Mouse (Mus musculus) kidney, embryonic 15.5 days (tissue): Measurements from ENCODE around the gene Camk1d. TPM values are rescaled to one million over a fixed set of nuclear protein-coding genes. Genes with fewer than 3 reads are reported as not detected.
A peak's percentile ranks its signal among the peaks of the same experiment; 100 is the strongest.

Experiments used
- ATAC-seq: fragments of 200-750 bp; cut with Nextera tagmentation; replicated peaks from 2 replicates; pipeline ENCODE4 v1.8.0; 2017; ENCODE audit warnings: moderate TSS enrichment; ENCODE audit not compliant: low FRiP score
- H3K27ac ChIP-seq: fragments of 300-500 bp; sonication (generic); 2 replicates; pipeline ENCODE4 v1.5.1; 2015; ENCODE audit warnings: mild to moderate bottlenecking, inconsistent platforms
- H3K27me3 ChIP-seq: fragments of 300-500 bp; sonication (generic); 2 replicates; pipeline ENCODE4 v1.6.1; 2015; ENCODE audit warnings: inconsistent platforms
- H3K36me3 ChIP-seq: fragments of 300-500 bp; sonication (generic); 2 replicates; pipeline ENCODE4 v1.6.1; 2015; ENCODE audit warnings: inconsistent platforms
- H3K4me1 ChIP-seq: fragments of 300-500 bp; sonication (generic); 2 replicates; pipeline ENCODE4 v1.6.1; 2015; ENCODE audit warnings: inconsistent platforms
- H3K4me2 ChIP-seq: fragments of 300-500 bp; sonication (generic); 2 replicates; pipeline ENCODE4 v1.6.1; 2015; ENCODE audit warnings: moderate library complexity, mild to moderate bottlenecking, inconsistent platforms
- H3K4me3 ChIP-seq: fragments of 300-500 bp; sonication (generic); replicated peaks from 2 replicates; pipeline ENCODE4 v1.5.1; 2015; ENCODE audit warnings: mild to moderate bottlenecking, inconsistent platforms
- H3K9ac ChIP-seq: fragments of 300-500 bp; sonication (generic); 2 replicates; pipeline ENCODE4 v1.6.1; 2015; ENCODE audit warnings: mild to moderate bottlenecking, inconsistent platforms
- H3K9me3 ChIP-seq: fragments of 300-500 bp; sonication (generic); replicated peaks from 2 replicates; pipeline ENCODE4 v1.6.1; 2016; ENCODE audit warnings: inconsistent platforms
- WGBS: fragments of 180-500 bp; shearing (Covaris S2); methylation state at CpG from one replicate; pipeline ENCODE4 v1.1.7; 2015; ENCODE audit warnings: mixed read lengths; 5-methylcytosine and 5-hydroxymethylcytosine counted together
- polyA plus RNA-seq: library from polyadenylated mRNA; unstranded; fragments of >200 nt; fragmentation: Nextera tagmentation; extraction: Ambion mirVana; gene quantifications from 2 replicates; pipeline ENCODE4 v1.2.1, GENCODE M21; 2015

The Camk1d gene
- polyA plus RNA-seq, 1 experiment from 2014 or later = 1.9 TPM

DNA sequence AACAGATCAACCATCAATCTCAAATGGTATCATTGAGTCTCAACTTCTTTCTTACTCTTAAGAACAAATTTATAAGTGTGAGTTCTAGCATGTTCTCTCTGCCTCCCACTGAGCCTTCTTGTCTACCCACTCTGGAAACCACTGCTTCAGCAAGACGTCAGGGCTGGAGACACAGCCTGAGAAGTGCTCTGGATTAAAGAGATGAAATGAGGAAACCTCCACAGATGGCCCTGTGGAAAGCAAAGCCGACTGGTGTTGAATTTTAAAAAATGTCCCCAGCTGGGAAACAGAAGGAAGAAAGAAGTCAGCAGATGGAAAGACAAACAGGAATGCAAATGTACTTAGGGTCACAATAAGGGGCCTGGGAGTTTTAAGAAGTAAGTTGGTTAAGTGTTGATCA, 180.4 kb downstream of the Camk1d start:
- ATAC-seq = no peak
- Histone ChIP-seq H3K27ac (no peak overlapping the region), H3K4me1 (no peaks in the 10 kb centered on the region), H3K36me3 (no peaks in the 10 kb centered on the region), H3K27me3 (no peaks in the 10 kb centered on the region), H3K9ac (no peak overlapping the region), H3K9me3 (0 out of 2 replicates have a peak, but pooled peaks cover 1% of the 10 kb centered on the region), H3K4me3 (no peak overlapping the region), H3K4me2 (no peak overlapping the region)
- WGBS = 73% methylated on average over 2 of the region's 2 CpGs

DNA sequence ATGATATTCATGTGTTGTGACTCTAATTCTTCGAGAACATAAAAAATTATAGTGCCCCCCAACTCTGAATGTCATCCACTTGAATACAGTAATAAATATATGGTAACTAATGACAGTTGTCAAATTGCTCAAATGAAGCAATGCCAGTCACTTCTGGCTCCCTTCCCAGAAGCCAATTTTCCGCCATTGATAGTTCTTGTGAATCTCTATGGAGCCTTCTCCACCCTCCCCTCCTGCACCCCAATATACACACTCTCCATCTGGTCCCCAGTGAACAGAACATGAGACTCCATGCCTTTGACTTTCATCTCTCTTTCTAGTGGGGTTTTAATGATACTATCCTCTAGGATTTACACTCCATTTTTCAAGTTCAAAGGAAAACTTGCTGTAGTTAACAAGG, 184.3 kb downstream of the Camk1d start:
- 79% methylated on average over 2 of the region's 2 CpGs for WGBS
- no peak overlapping the region for H3K4me3 ChIP-seq
- H3K27me3 ChIP-seq = no peaks in the 10 kb centered on the region
- no peak overlapping the region for H3K27ac ChIP-seq
- H3K9ac ChIP-seq = no peak overlapping the region
- H3K36me3 ChIP-seq = no peaks in the 10 kb centered on the region
- no peak overlapping the region for H3K4me2 ChIP-seq
- no peak for ATAC-seq
- no peaks in the 10 kb centered on the region for H3K4me1 ChIP-seq
- 0 out of 2 replicates have a peak, but pooled peaks cover 3% of the 10 kb centered on the region for H3K9me3 ChIP-seq

DNA sequence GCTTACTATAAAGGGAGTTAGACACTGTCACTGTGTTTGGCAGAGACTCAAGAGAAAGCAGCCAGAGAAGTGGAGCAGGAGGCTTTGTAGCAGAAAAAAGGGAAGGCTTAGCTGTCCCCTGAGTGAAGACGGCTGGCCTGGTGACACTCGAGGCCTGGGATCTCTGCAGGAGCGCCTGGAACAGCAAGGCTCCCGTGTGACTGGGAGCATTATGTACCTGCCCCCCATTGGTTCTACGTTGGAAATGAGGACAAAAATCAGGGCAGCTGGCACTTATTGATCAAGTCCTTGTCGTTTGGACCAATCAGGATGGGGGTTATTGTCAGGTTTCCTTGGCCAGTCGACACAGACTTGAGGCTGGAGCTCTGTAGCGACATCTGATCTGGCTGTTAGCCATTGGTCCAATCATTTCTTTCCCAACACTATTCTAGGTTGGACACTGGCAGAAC, 195.1 kb downstream of the Camk1d start:
- Histone ChIP-seq H3K9me3 (no peaks in the 10 kb centered on the region), H3K9ac (no peak overlapping the region), H3K27me3 (no peaks in the 10 kb centered on the region), H3K36me3 (no peaks in the 10 kb centered on the region), H3K4me2 (no peak overlapping the region), H3K4me3 (no peak overlapping the region), H3K27ac (no peak overlapping the region), H3K4me1 (0 out of 2 replicates have a peak, but pooled peaks cover 5% of the 10 kb centered on the region)
- WGBS = 64% methylated on average over 8 of the region's 8 CpGs
- ATAC-seq = no peak

DNA sequence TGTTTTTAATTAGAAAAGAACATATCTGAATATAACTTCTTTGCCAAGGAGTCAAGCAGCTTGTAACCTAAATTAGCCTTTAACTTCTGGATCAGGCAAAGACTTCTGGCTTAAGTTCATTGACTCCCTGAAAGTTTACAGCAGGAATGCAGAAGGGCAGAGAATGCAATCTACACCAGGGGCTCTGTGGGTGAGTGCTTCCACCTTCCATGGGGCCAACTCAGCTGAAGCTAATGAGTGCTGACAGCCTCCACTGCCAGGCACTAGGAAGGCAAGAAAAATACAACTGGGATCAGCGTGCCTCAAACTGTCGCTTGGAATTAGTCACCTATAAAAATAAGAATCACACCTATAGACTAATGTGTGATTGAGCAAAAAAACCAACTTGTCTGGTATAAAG, 199.2 kb downstream of the Camk1d start:
- Histone ChIP-seq H3K4me3 (no peak overlapping the region), H3K27me3 (no peaks in the 10 kb centered on the region), H3K4me1 (no peaks in the 10 kb centered on the region), H3K27ac (no peak overlapping the region), H3K9ac (no peak overlapping the region), H3K9me3 (no peaks in the 10 kb centered on the region), H3K36me3 (no peaks in the 10 kb centered on the region), H3K4me2 (no peak overlapping the region)
- ATAC-seq = peak; percentile 78
- 40% methylated on average over 2 of the region's 2 CpGs for WGBS

DNA sequence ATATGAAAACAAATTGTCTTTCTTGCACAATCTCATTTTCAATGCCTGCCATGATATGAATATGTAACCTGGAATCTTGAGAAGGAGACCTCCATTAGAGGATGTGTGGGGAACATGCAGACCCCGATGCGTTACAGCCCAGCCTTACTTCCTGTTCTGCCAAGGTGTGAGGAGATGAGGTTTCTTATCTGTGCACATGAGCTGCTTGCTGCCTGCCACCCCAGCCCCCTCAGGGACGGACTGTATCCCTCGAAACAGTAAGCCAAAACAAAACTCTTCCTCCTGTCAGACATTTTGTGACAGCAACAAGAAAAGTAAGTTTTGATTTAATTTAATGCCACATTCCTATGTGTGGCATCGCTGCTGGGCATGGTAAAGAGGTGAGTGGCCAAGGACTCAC, 200.2 kb downstream of the Camk1d start:
- Histone ChIP-seq H3K36me3 (no peaks in the 10 kb centered on the region), H3K27ac (no peak overlapping the region), H3K4me2 (no peak overlapping the region), H3K4me1 (no peaks in the 10 kb centered on the region), H3K9ac (no peak overlapping the region), H3K9me3 (no peaks in the 10 kb centered on the region), H3K27me3 (no peaks in the 10 kb centered on the region), H3K4me3 (no peak overlapping the region)
- no peak for ATAC-seq
- 91% methylated on average over 5 of the region's 5 CpGs for WGBS

DNA sequence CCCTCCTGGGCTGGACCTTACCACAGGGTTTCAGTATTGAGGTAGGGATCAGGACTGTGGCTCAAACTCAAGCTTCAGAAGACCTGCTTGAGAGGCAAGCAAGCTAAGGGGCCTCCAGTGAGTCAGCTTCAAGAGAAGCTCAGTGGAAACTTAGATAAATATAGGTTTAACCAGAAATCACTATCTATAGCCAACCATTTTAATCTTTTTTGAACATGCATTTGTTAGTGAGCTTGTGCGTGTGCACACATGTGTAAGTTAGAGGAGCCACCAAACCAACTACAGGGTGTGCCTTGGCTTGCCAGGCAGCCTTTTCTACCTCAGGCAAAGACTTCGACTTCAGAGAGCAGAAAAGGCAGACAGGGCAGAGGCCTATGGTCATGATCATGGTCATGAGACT, 200.7 kb downstream of the Camk1d start:
- Histone ChIP-seq H3K4me3 (no peak overlapping the region), H3K36me3 (no peaks in the 10 kb centered on the region), H3K4me1 (no peaks in the 10 kb centered on the region), H3K27me3 (no peaks in the 10 kb centered on the region), H3K9ac (no peak overlapping the region), H3K27ac (no peak overlapping the region), H3K9me3 (no peaks in the 10 kb centered on the region), H3K4me2 (no peak overlapping the region)
- no peak for ATAC-seq
- 91% methylated on average over 2 of the region's 2 CpGs for WGBS

DNA sequence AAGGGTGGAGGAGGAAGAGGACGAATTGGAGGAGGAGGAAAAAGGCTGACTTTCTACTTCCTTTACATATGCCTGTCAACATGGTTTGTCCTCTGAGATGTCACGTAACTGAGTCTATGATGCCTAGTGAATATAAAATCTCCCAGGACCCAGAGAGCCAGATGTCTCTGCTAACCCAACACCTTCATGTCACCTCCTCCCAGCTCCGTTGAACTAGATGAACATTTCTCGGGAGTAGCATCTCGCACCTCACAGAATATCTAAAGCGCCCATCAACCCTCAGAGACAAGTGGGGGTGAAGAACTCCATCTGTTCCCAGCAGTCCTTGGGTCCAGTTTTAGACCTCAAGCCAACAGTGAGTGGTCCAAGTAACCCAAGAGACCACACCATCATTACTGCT, 204.3 kb downstream of the Camk1d start:
- 86% methylated on average over 6 of the region's 6 CpGs for WGBS
- ATAC-seq = no peak
- Histone ChIP-seq H3K36me3 (no peaks in the 10 kb centered on the region), H3K9ac (no peak overlapping the region), H3K27me3 (no peaks in the 10 kb centered on the region), H3K4me3 (no peak overlapping the region), H3K27ac (no peak overlapping the region), H3K9me3 (no peaks in the 10 kb centered on the region), H3K4me2 (no peak overlapping the region), H3K4me1 (no peaks in the 10 kb centered on the region; the same call in 1 of the 2 replicates)

DNA sequence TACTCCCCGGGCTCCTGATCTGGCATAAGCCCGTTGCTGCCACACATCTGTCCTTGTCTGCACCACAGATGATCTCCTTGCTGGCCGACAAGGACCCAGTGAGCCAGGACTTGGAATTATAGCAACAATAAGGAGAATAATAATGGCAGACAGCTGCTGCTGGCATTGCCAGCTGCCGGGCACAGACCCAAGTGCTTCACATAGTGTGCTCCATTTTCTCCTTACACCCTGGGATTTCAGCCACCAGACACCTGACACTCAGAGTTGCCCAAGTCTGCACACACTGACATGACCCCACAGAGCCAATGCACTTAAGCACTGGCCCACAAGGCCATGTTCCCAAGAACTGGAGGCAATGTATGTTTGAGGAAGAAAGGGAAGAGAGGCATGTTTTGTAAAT, 214.7 kb downstream of the Camk1d start:
- ATAC-seq = no peak
- no peak overlapping the region for H3K4me2 ChIP-seq
- H3K9ac ChIP-seq = no peak overlapping the region
- H3K4me1 ChIP-seq = no peaks in the 10 kb centered on the region
- no peaks in the 10 kb centered on the region for H3K36me3 ChIP-seq
- H3K27ac ChIP-seq = no peak overlapping the region
- 75% methylated on average over 4 of the region's 4 CpGs for WGBS
- no peaks in the 10 kb centered on the region for H3K9me3 ChIP-seq
- H3K4me3 ChIP-seq = no peak overlapping the region
- no peaks in the 10 kb centered on the region for H3K27me3 ChIP-seq

DNA sequence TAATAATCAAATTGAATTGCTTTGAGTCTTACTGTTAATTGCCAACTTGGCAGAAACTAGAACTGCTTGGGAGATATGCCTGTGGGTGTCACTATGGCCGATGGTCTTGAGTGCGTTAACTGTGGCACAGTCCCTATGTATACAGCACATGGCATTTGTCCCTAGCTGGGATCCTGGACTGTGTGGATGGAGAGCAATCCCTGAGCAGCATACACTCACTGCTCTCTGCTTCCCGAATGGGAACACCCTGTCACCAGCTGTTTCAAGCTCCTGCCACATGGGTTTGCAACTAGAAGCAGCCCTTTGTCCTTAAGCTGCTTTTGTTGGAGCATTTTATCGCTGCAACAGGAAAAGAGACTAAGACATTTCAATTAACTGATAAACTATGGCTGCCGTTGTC, 224.4 kb downstream of the Camk1d start:
- no peaks in the 10 kb centered on the region for H3K27me3 ChIP-seq
- H3K9ac ChIP-seq = no peak overlapping the region
- H3K4me3 ChIP-seq = no peak overlapping the region
- no peak for ATAC-seq
- H3K36me3 ChIP-seq = no peaks in the 10 kb centered on the region
- no peaks in the 10 kb centered on the region for H3K9me3 ChIP-seq
- WGBS = 70% methylated on average over 5 of the region's 5 CpGs
- no peak overlapping the region for H3K27ac ChIP-seq
- no peaks in the 10 kb centered on the region for H3K4me1 ChIP-seq
- H3K4me2 ChIP-seq = no peak overlapping the region

DNA sequence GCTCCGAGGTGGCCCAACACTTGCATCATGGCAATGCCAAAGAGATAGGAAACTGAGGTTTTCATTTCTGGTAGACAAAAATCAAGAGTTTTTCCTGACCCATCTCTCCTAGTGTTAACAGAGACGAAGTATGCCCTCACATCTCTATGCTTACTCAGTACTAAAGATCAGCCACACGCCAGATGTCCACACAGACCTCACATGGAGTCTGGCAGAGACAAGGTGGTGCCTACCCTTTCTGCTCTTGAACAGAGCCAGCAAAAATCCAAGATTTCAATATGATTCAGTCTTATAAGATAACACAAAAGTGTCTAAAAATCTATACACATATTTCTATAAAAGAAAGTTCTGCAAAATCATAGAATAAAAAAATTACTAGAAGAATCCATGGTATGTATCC, 227.0 kb downstream of the Camk1d start:
- Histone ChIP-seq H3K27ac (no peak overlapping the region), H3K27me3 (no peaks in the 10 kb centered on the region), H3K4me3 (no peak overlapping the region), H3K9ac (no peak overlapping the region), H3K4me2 (no peak overlapping the region), H3K9me3 (no peaks in the 10 kb centered on the region), H3K4me1 (no peaks in the 10 kb centered on the region), H3K36me3 (no peaks in the 10 kb centered on the region)
- WGBS = 88% methylated on average over 3 of the region's 3 CpGs
- ATAC-seq = no peak

DNA sequence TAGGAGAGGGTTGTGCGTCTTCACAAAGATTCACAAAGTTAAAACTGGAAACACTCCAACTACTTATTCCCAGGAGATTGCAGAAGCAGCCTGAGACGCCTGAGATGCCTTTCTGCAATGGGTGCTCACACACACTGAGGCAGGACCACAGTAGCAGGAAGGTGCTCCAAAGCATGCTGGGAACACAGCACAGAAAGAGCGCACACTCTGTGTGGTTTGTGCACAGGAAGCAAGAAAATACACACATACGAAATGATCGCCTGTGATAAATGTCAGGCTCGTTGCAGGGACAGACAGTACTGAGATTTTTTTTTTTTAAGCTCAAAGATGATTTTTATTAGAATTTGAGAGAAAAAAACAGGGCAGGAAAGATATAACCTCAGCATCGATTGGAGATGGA, 227.7 kb downstream of the Camk1d start:
- ATAC-seq = no peak
- Histone ChIP-seq H3K27ac (no peak overlapping the region), H3K9ac (no peak overlapping the region), H3K4me3 (no peak overlapping the region), H3K27me3 (no peaks in the 10 kb centered on the region), H3K9me3 (no peaks in the 10 kb centered on the region), H3K4me1 (no peaks in the 10 kb centered on the region), H3K36me3 (no peaks in the 10 kb centered on the region), H3K4me2 (no peak overlapping the region)
- 87% methylated on average over 7 of the region's 7 CpGs for WGBS

DNA sequence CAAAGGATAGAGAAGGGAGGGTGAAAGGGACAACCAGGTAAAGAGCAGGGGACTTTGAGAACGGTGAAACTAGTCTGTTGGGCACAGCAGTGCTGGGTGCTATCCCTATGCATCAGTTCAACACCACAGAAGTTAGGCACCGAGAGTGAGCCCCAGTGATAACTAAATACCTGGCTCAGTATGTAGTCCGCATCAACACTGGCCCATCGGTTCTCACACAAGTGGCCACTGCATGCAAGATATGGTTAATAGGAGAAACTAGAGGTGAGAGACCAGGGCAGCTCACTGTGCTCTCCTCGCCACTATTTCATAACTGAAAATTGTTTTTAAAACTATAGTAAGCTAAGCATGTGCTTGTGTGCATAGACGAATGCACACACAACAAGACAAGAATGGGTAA, 228.5 kb downstream of the Camk1d start:
- no peaks in the 10 kb centered on the region for H3K27me3 ChIP-seq
- no peaks in the 10 kb centered on the region for H3K4me1 ChIP-seq
- no peak overlapping the region for H3K27ac ChIP-seq
- H3K9ac ChIP-seq = no peak overlapping the region
- no peaks in the 10 kb centered on the region for H3K9me3 ChIP-seq
- H3K36me3 ChIP-seq = no peaks in the 10 kb centered on the region
- WGBS = 91% methylated on average over 6 of the region's 6 CpGs
- no peak for ATAC-seq
- no peak overlapping the region for H3K4me3 ChIP-seq
- no peak overlapping the region for H3K4me2 ChIP-seq

DNA sequence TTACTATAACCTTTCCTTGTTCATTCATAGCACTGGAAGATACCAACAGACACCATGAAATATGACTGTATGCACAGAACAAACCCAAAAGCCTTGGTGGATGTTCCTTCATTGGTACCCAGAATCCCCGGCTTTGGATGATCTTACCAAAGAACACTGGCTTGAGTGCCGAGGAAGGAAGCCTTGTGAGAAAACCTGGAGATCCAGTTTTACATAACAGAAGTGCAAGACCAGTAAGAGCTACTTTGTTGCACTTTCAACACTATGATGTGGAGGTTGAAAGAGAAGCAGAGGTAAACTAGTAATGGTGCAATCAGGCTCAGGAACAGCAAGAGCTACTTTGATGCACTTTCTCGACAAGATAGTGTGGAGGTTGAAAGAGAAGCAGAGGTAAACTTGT, 234.4 kb downstream of the Camk1d start:
- WGBS = 77% methylated on average over 3 of the region's 3 CpGs
- Histone ChIP-seq H3K36me3 (no peaks in the 10 kb centered on the region), H3K27me3 (no peaks in the 10 kb centered on the region), H3K27ac (no peak overlapping the region), H3K4me2 (no peak overlapping the region), H3K4me1 (no peaks in the 10 kb centered on the region), H3K9me3 (no peaks in the 10 kb centered on the region), H3K4me3 (no peak overlapping the region), H3K9ac (no peak overlapping the region)
- ATAC-seq = no peak
